Mouse (Mus musculus): ENCODE measurements at regions not wholly inside any gene's neighbourhood (a gene's known extent, or its start where the extent isn't known, plus 50 kb on each side); places are given as distances from the start of the nearest gene placed in this dataset.
A peak's percentile ranks its signal among the peaks of the same experiment; 100 is the strongest.

GRCm38 (mm10) chr9:61468897-61469509 is 96.8 kb downstream of the Tle3 start:
- peaks cover 35% of the 10 kb centered on the region for H3K27me3 ChIP-seq (ENCODE audit: insufficient read depth, low read length)
- H3K4me1 ChIP-seq (replicated peaks; ENCODE audit: low read depth, low read length), result peaks cover 50% of the 10 kb centered on the region
- peaks cover 17% of the 10 kb centered on the region for H3K9me3 ChIP-seq (ENCODE audit: low read length)
- no peak overlapping the region for H3K4me3 ChIP-seq (replicated peaks; ENCODE audit: low read length)
- TF ChIP-seq NANOG (IDR thresholded peaks at IDR 0.05; ENCODE audit: borderline replicate concordance, low read length), result no peak
- no peak for TF ChIP-seq CTCF (conservative IDR thresholded peaks at IDR 0.05; ENCODE audit: low read length)
- no peak for TF ChIP-seq POU5F1 (IDR thresholded peaks at IDR 0.05; ENCODE audit: borderline replicate concordance, low read length)
- no peaks in the 10 kb centered on the region for H3K36me3 ChIP-seq (ENCODE audit: insufficient read depth, low read length)

DNA sequence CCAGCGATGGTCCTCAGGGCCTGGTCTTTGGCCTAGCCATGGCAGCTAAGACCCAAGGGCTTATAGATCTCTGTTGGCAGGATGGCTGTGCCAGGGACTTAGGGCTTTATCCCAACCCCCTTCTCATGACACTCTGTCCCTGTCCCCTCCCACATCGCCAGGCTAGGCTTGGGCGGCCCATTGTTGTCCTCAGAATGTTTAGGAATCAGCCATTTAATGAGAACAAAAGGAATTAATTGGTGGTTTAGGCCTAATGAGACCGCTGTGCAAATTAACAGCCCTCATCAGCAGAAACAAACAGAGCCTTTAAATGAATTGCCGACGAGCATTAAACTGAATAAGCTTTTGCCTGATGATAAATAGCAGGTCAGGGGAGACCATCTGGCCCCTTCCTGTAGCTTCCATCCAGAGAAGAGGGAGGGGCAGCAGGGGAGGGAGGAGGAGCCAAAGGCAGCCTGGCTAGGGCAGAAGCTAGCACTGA is 96.2 kb downstream of the Tle3 start:
- Histone ChIP-seq H3K9me3 (ENCODE audit: low read length) (peaks cover 17% of the 10 kb centered on the region), H3K27me3 (ENCODE audit: insufficient read depth, low read length) (peaks cover 39% of the 10 kb centered on the region), H3K4me3 (replicated peaks; ENCODE audit: low read length) (peak overlapping the region; percentile 32; the same call in 1 of the 2 replicates), H3K4me1 (replicated peaks; ENCODE audit: low read depth, low read length) (peaks cover 47% of the 10 kb centered on the region), H3K36me3 (ENCODE audit: insufficient read depth, low read length) (no peaks in the 10 kb centered on the region)
- TF ChIP-seq POU5F1 (IDR thresholded peaks at IDR 0.05; ENCODE audit: borderline replicate concordance, low read length) (no peak), CTCF (conservative IDR thresholded peaks at IDR 0.05; ENCODE audit: low read length) (no peak), NANOG (IDR thresholded peaks at IDR 0.05; ENCODE audit: borderline replicate concordance, low read length) (peak; percentile 99)

Measured in E14TG2a.4 (cell line).